Mouse (Mus musculus): Measurements from ENCODE around the gene Olfr78. TPM values are rescaled to one million over a fixed set of nuclear protein-coding genes. Genes with fewer than 3 reads are reported as not detected.

The Olfr78 gene
- 0.24 and 0.67 TPM in 2 replicates for polyA plus RNA-seq (2012; rRNA removed; ENCODE audit: low replicate concordance)

DNA sequence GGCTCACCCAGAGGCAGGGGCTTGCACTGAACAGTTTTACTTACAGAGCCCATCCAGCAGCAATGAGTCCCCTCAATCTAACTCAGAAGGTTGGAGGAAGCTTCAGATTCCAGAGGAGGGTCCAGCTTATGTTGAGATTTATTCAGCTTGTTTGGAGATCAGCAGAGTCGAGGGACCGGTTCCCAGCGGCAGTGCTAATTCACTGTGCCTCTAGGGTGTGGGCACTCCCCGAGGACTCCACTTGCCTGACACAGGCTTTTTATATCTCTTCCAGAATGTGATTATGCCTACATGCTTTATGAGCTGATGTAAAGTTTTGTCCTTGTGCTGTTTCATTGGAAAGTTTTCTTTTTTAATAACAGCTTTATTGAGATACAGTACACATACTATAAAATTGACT lies at the start of gene Olfr78, which contains the start of gene Olfr560:
Gene Olfr78 (minus strand): TSS at position 206 of the 400 bp plus-strand sequence.
Gene Olfr560 (minus strand): TSS at position 101 of the 400 bp plus-strand sequence.

DNA sequence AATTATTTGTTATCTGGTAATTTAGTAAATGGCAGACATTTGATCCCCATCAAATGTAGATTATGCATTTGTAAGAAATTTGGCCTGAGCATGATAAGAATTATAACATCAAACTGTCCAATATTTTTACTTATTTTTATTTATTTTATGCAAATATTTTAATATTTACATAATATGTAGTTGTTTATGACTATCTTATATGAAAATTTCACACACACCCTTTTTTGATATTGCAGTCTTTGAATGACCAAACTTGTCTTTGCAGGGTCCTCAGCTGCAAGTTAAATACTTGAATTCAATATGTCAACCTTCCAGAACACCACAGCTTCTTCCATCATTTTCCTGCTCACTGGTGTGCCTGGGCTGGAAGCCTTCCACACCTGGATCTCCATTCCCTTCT lies 43.9 kb upstream of the Olfr78 start, which contains the start of gene Olfr564:
Gene Olfr564 (plus strand): TSS at position 301 of the 400 bp plus-strand sequence.

DNA sequence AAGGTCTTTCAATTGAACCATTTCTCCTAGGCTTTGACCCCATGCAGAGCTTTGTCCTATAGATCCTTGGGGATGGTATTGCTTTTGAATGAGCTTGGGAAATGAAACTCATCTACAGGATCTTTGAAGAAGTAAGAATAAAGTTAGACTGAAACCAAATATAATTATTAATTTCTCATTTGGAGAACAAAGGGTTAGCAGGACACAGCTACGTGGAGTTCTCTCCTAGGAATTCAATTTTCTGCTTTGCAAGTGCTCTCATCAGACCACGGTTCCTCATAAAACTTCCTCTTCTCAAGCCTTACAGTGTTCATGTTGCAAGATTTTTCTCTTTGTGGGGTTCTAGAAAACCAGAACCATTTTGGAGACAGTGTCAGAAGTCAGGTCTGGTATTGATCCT lies 11.7 kb upstream of the Olfr78 start, which contains the start of gene Olfr561:
Gene Olfr561 (plus strand): TSS at position 301 of the 400 bp plus-strand sequence.

DNA sequence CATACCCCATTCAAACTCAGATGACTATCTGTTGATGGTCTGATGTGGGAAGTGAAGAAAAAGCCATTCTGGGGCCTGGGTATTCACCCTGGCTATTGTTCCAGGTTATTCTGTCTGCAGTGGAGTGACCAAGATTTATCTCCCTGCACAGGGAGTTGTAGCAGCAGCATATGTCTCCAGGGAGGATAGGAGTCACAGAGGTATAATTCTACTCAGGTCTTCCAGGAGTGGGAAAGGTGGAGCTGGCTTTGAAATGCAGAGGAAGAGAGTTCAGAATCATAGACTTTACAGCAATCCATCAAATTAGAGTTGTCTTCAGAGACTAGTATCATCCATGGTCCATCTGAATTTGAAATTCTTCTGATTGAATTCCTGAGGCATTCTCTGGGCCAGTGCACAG lies 31.9 kb downstream of the Olfr78 start, which contains the start of gene Olfr559:
Gene Olfr559 (minus strand): TSS at position 101 of the 400 bp plus-strand sequence.

DNA sequence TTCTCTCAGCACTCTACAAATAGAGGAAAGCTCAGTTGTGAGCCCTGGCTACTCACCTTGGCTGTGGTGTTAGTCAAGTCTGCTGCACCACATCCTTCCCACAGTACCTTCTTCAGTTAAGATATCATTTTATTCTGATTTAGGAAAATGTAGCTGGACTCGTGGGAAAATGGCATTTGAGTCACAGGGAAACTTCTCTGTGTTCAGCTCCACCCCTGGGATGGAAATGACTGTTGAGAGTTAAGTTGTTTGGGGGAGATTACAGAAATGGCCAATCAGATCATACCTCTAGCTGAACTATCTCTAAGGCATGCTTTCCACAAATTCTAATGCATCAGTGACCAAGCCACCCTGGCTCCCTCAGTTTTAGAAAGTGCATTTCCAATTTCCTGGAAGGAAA lies 40.3 kb downstream of the Olfr78 start, which contains the start of gene Olfr33:
Gene Olfr33 (minus strand): TSS at position 101 of the 400 bp plus-strand sequence.

DNA sequence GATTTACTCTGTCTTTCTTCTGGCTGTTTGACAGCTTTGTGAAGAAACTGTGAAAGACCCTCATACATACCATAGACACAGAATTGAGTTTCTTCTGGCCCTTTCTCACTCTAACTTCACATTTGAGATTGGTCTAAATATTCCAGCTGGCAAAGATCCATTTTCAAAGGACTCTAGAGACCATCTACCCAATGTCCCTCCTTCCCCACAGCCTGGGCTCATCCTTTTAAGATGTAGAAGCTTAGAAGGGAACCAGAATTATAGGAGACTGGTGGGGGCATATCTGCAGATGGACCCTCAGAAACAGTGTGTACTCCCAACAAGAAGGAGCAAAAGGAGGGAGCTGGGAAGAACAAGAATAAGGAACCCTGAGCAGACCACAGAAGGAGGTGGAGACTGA lies 57.4 kb downstream of the Olfr78 start, which contains the start of gene Olfr558:
Gene Olfr558 (plus strand): TSS at position 301 of the 400 bp plus-strand sequence.

DNA sequence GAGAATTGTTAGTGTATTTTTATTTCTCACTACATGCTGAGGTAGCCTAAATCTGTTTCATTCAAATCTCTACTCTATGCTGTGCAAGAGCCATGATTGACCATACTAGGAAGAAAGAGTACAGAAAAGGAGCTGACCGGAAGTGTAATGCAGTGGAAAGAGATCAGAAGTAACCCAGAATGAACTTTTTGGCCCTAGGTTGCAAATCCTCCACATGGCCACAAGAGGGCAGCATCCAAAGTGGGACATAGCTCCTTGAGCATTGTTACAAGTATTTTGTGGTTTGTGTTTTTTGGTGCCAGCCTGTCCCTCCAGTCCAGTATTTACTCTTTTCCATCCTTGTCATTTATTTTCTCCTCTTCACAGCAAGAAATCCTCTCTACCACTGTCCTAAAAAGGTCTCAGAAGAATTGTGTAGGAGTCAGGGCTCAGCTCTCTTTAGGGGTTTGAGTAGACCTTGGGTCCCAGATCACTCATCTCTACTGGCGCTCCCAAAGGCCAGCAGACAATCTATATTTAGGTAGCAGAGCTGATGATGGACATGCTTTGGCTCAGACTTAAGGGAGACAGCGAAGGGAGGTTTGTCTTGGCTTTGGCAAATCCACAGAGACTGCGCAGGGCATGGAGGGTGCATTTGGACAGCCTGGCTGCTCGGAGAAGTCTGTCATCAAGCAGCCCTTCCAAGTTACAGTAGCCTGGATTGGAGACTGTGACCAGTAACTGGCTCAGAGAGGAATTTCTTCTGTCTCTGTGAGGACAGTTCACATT lies 63.7 kb downstream of the Olfr78 start, which contains the start of gene Olfr557:
Gene Olfr557 (plus strand): TSS at position 553 of the 768 bp plus-strand sequence.

Other genes with a start within 250 kb of the Olfr78 start
- gene Olfr547, start 224.7 kb downstream of the Olfr78 start, polyA plus RNA-seq (2012; rRNA removed; ENCODE audit: low replicate concordance), result not detected in 2 replicates
- not detected in 2 replicates for gene Olfr548-ps1, start 218.6 kb downstream of the Olfr78 start, polyA plus RNA-seq (2012; rRNA removed; ENCODE audit: low replicate concordance)
- not detected in 2 replicates for gene Olfr549, start 209.6 kb downstream of the Olfr78 start, polyA plus RNA-seq (2012; rRNA removed; ENCODE audit: low replicate concordance)
- 1.1 and 1.4 TPM in 2 replicates for gene Trim21, start 194.0 kb downstream of the Olfr78 start, polyA plus RNA-seq (2012; rRNA removed; ENCODE audit: low replicate concordance)
- not detected in 2 replicates for gene Olfr550, start 188.0 kb downstream of the Olfr78 start, polyA plus RNA-seq (2012; rRNA removed; ENCODE audit: low replicate concordance)
- not detected in 2 replicates for gene Olfr551, start 167.6 kb downstream of the Olfr78 start, polyA plus RNA-seq (2012; rRNA removed; ENCODE audit: low replicate concordance)
- not detected in 2 replicates for gene Olfr552, start 161.7 kb downstream of the Olfr78 start, polyA plus RNA-seq (2012; rRNA removed; ENCODE audit: low replicate concordance)
- gene Olfr553, start 141.3 kb downstream of the Olfr78 start, polyA plus RNA-seq (2012; rRNA removed; ENCODE audit: low replicate concordance), result not detected in 2 replicates
- not detected in 2 replicates for gene Olfr554, start 121.0 kb downstream of the Olfr78 start, polyA plus RNA-seq (2012; rRNA removed; ENCODE audit: low replicate concordance)
- not detected in 2 replicates for gene Olfr555, start 100.6 kb downstream of the Olfr78 start, polyA plus RNA-seq (2012; rRNA removed; ENCODE audit: low replicate concordance)
- not detected in 2 replicates for gene Olfr556, start 94.6 kb downstream of the Olfr78 start, polyA plus RNA-seq (2012; rRNA removed; ENCODE audit: low replicate concordance)
- 1.7 and 3.0 TPM in 2 replicates for gene Trim68, start 72.1 kb downstream of the Olfr78 start, polyA plus RNA-seq (2012; rRNA removed; ENCODE audit: low replicate concordance)
- gene Olfr557, start 63.6 kb downstream of the Olfr78 start, polyA plus RNA-seq (2012; rRNA removed; ENCODE audit: low replicate concordance), result not detected in 2 replicates
- gene Olfr558, start 57.3 kb downstream of the Olfr78 start, polyA plus RNA-seq (2012; rRNA removed; ENCODE audit: low replicate concordance), result 0.07 and 0.09 TPM in 2 replicates
- not detected in 2 replicates for gene Olfr33, start 40.4 kb downstream of the Olfr78 start, polyA plus RNA-seq (2012; rRNA removed; ENCODE audit: low replicate concordance)
- gene Olfr559, start 32.0 kb downstream of the Olfr78 start, polyA plus RNA-seq (2012; rRNA removed; ENCODE audit: low replicate concordance), result not detected in 2 replicates
- gene Olfr560, start 105 bp downstream of the Olfr78 start, polyA plus RNA-seq (2012; rRNA removed; ENCODE audit: low replicate concordance), result not detected in 2 replicates
- not detected in 2 replicates for gene Olfr561, start 11.8 kb upstream of the Olfr78 start, polyA plus RNA-seq (2012; rRNA removed; ENCODE audit: low replicate concordance)
- gene Olfr564, start 44.0 kb upstream of the Olfr78 start, polyA plus RNA-seq (2012; rRNA removed; ENCODE audit: low replicate concordance), result not detected in 2 replicates
- not detected in 2 replicates for gene Olfr566, start 99.3 kb upstream of the Olfr78 start, polyA plus RNA-seq (2012; rRNA removed; ENCODE audit: low replicate concordance)
- not detected in 2 replicates for gene Olfr568, start 117.7 kb upstream of the Olfr78 start, polyA plus RNA-seq (2012; rRNA removed; ENCODE audit: low replicate concordance)
- gene Olfr569, start 131.4 kb upstream of the Olfr78 start, polyA plus RNA-seq (2012; rRNA removed; ENCODE audit: low replicate concordance), result not detected in 2 replicates
- not detected in 2 replicates for gene Olfr570, start 135.1 kb upstream of the Olfr78 start, polyA plus RNA-seq (2012; rRNA removed; ENCODE audit: low replicate concordance)
- gene Olfr571, start 158.1 kb upstream of the Olfr78 start, polyA plus RNA-seq (2012; rRNA removed; ENCODE audit: low replicate concordance), result not detected in 2 replicates
- not detected in 2 replicates for gene Olfr572, start 164.9 kb upstream of the Olfr78 start, polyA plus RNA-seq (2012; rRNA removed; ENCODE audit: low replicate concordance)
- not detected in 2 replicates for gene Olfr573-ps1, start 183.1 kb upstream of the Olfr78 start, polyA plus RNA-seq (2012; rRNA removed; ENCODE audit: low replicate concordance)
- not detected in 2 replicates for gene Olfr574, start 189.0 kb upstream of the Olfr78 start, polyA plus RNA-seq (2012; rRNA removed; ENCODE audit: low replicate concordance)
- not detected in 2 replicates for gene Olfr575, start 199.3 kb upstream of the Olfr78 start, polyA plus RNA-seq (2012; rRNA removed; ENCODE audit: low replicate concordance)
- gene Olfr576, start 203.2 kb upstream of the Olfr78 start, polyA plus RNA-seq (2012; rRNA removed; ENCODE audit: low replicate concordance), result not detected in 2 replicates
- not detected in 2 replicates for gene Olfr577, start 216.5 kb upstream of the Olfr78 start, polyA plus RNA-seq (2012; rRNA removed; ENCODE audit: low replicate concordance)
- gene Olfr578, start 229.9 kb upstream of the Olfr78 start, polyA plus RNA-seq (2012; rRNA removed; ENCODE audit: low replicate concordance), result not detected in 2 replicates

Data from duodenum, adult 2 months (tissue).